Mouse (Mus musculus) CD4-positive, CD25-positive, alpha-beta regulatory T cell, adult 4 months (primary cell): ENCODE measurements around the gene Fktn. TPM values are rescaled to one million over a fixed set of nuclear protein-coding genes. Genes with fewer than 3 reads are reported as not detected.
A peak's percentile ranks its signal among the peaks of the same experiment; 100 is the strongest.
"Not testable (repeated sequence)": the region's sequence is repeated elsewhere in the genome, so short reads cannot be mapped to it uniquely, and the experiment has no call there.

Experiments
- ATAC-seq: one replicate; pipeline ENCODE4 v1.8.0; 2017
- polyA plus RNA-seq, 2 experiments: library from polyadenylated mRNA; unstranded; fragments of 100-300 nt; shearing (Covaris generic); gene quantifications; one replicate each; pipeline ENCODE4 v1.2.1; 2017

Gene Fktn
- polyA plus RNA-seq, 2 experiments from 2014 or later, result 4.8 to 6.2 TPM

- ATAC-seq, result no peak
Observed at GRCm38 (mm10) chr4:53772004-53772403, 58.2 kb downstream of the Fktn start.

- no peak for ATAC-seq
Observed at GRCm38 (mm10) chr4:53773911-53774310, 60.1 kb downstream of the Fktn start.

GRCm38 (mm10) chr4:53781396-53781795 lies 67.6 kb downstream of the Fktn start:
- no peak for ATAC-seq

GRCm38 (mm10) chr4:53782216-53783070 lies 68.6 kb downstream of the Fktn start:
- ATAC-seq, result peak; percentile 68

GRCm38 (mm10) chr4:53785746-53786398 lies 72.1 kb downstream of the Fktn start:
- ATAC-seq, result peak; percentile 58

GRCm38 (mm10) chr4:53786851-53787250 lies 73.1 kb downstream of the Fktn start:
- ATAC-seq, result no peak

- no peak for ATAC-seq
Observed at GRCm38 (mm10) chr4:53789346-53789745, 75.5 kb downstream of the Fktn start.

- ATAC-seq, result no peak
Observed at GRCm38 (mm10) chr4:53794257-53794966, 80.6 kb downstream of the Fktn start.

GRCm38 (mm10) chr4:53795086-53795485 lies 81.3 kb downstream of the Fktn start:
- ATAC-seq, result no peak

GRCm38 (mm10) chr4:53795706-53796105 lies 81.9 kb downstream of the Fktn start:
- no peak for ATAC-seq

- no peak for ATAC-seq
Observed at GRCm38 (mm10) chr4:53796865-53797772, 83.3 kb downstream of the Fktn start.

GRCm38 (mm10) chr4:53798896-53799676 lies 85.3 kb downstream of the Fktn start:
- no peak for ATAC-seq

- ATAC-seq, result no peak
Observed at GRCm38 (mm10) chr4:53799753-53800152, 86.0 kb downstream of the Fktn start.

- not testable (repeated sequence) for ATAC-seq
Observed at GRCm38 (mm10) chr4:53803674-53804073, 89.9 kb downstream of the Fktn start.

GRCm38 (mm10) chr4:53806428-53806827 lies 92.6 kb downstream of the Fktn start:
- ATAC-seq, result not testable (repeated sequence)

GRCm38 (mm10) chr4:53818320-53818719 lies 104.5 kb downstream of the Fktn start:
- no peak for ATAC-seq

- no peak for ATAC-seq
Observed at GRCm38 (mm10) chr4:53823697-53824096, 109.9 kb downstream of the Fktn start.

- ATAC-seq, result no peak
Observed at GRCm38 (mm10) chr4:53824831-53825230, 111.0 kb downstream of the Fktn start.

GRCm38 (mm10) chr4:53825821-53826605 lies 112.2 kb downstream of the Fktn start, which contains the start of gene Tmem38b:
Tmem38b (plus strand) TSS chr4:53826045.
- ATAC-seq, result peak; percentile 81

GRCm38 (mm10) chr4:53826641-53827248 lies 112.9 kb downstream of the Fktn start:
- ATAC-seq, result peak; percentile 22
